Comparison of ENCODE assay signal across 18 mouse cellular contexts in the genomic region with DNA sequence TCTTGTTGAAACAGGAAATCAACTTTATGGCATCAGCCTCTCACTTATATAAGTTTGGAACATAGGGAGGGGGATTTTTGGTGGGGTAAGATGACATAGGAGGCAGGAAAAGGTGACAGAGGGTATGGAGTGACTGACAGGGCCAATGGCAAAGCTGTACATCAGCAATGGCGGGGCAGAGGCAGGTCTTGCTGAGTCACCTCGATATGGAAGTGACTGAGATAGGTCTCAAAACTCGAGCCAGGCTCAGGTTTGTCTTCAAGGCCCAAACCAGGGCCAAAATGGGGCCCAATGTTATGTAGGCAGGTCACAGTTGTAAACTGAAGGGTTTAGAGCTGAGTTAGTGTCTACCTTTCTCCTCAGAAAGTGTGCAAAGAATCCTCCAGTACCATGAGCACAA. TPM values are rescaled to one million over a fixed set of nuclear protein-coding genes. Genes with fewer than 3 reads are reported as not detected.
DNase-seq lines count a peak whose midpoint lies in the region; TF ChIP-seq lines count a peak whose summit lies in the region.
"Had no signal": no experiment of that assay in that cellular context is flagged by ENCODE, and none has a peak within 500 bp of the region (broad histone marks: within the 10 kb centered on the region; RNA-seq: fewer than 3 reads in every experiment).

No protein-coding gene starts in this region.

- no peaks in the 10 kb centered on the region for H3K4me1 ChIP-seq in heart, embryonic 10.5 days
- no peaks in the 10 kb centered on the region for H3K4me1 ChIP-seq in heart, adult 2 months (ENCODE audit: control insufficient read depth, insufficient read depth, low read length)

- no peak overlapping the region for H3K9ac ChIP-seq in heart, adult 2 months (ENCODE audit: low read depth, low read length)

- no peaks in the 10 kb centered on the region for H3K79me2 ChIP-seq in heart, adult 2 months (replicated peaks; ENCODE audit: control insufficient read depth, insufficient read depth, low read length)

- no peak for TF ChIP-seq POLR2A in heart, adult 2 months (IDR thresholded peaks at IDR 0.05; ENCODE audit: insufficient read depth, low read depth, low read length)

- WGBS in heart, embryonic 10.5 days: 76% methylated on average over 3 of the region's 3 CpGs
- 78% methylated on average over 3 of the region's 3 CpGs for WGBS in heart, adult 2 months

- no peak overlapping the region for H3K27ac ChIP-seq in heart, embryonic 10.5 days
- no peak overlapping the region for H3K27ac ChIP-seq in heart, adult 2 months

- no peaks in the 10 kb centered on the region for H3K36me3 ChIP-seq in heart, embryonic 10.5 days
- H3K36me3 ChIP-seq in heart, adult 2 months (ENCODE audit: control insufficient read depth, insufficient read depth, low read length): no peaks in the 10 kb centered on the region
- H3K36me3 ChIP-seq: G1E had no signal

- H3K27me3 ChIP-seq in heart, embryonic 10.5 days (ENCODE audit: insufficient read depth, poor library complexity, severe bottlenecking): no peaks in the 10 kb centered on the region
- H3K27me3 ChIP-seq in heart, adult 2 months (ENCODE audit: control insufficient read depth, insufficient read depth, low read length): no peaks in the 10 kb centered on the region
- H3K27me3 ChIP-seq: Patski had no signal

- no peak for TF ChIP-seq CTCF in heart, adult 2 months (IDR thresholded peaks at IDR 0.05)

- no peaks in the 10 kb centered on the region for H3K9me3 ChIP-seq in heart, embryonic 10.5 days

- no peak overlapping the region for H3K4me3 ChIP-seq in heart, embryonic 10.5 days
- no peak overlapping the region for H3K4me3 ChIP-seq in heart, adult 2 months

- DNase-seq in heart, adult 11 months: peak; percentile 72
- DNase-seq in heart, adult 9 months (ENCODE audit: low spot score in 2 of 2): no peak
- DNase-seq in heart, embryonic 10.5 days (ENCODE audit: low spot score): peak; percentile 70
- DNase-seq in heart, adult 2 months: no peak
- DNase-seq: adrenal gland, adult 2 months; adrenal gland, adult 8-10 months; adrenal gland, postnatal 10 days; adrenal gland, postnatal 14 days; adrenal gland, postnatal 25 days; adrenal gland, postnatal 36 days; B cell, adult 2 months; cerebellum, adult 11 months; cerebellum, adult 11-12 months; cerebellum, adult 18-20 months had no signal

- no peak for TF ChIP-seq EP300 in heart, adult 2 months (IDR thresholded peaks at IDR 0.05; ENCODE audit: insufficient read depth, low read depth, low read length)

- intact Hi-C loops in heart, adult 2 months (cut with DNase I): no loop called here

RNA-seq across cellular contexts. Expression of a gene that starts 21.7 kb away (rescaled TPM):
- polyA plus RNA-seq in heart, embryonic 10.5 days (2016; fragmentation: Nextera tagmentation; extraction: Ambion mirVana): 0.39 and 0.94 TPM in 2 replicates
- total RNA-seq in heart, adult 2 months (2021): under 1 TPM; 0.50 to 0.55 TPM
- 1.00 TPM in 2 replicates for polyA plus RNA-seq in heart, adult 2 months (2012; rRNA removed)
- total RNA-seq: adrenal gland, adult 8-10 months; adrenal gland, postnatal 10 days; adrenal gland, postnatal 14 days; adrenal gland, postnatal 25 days; CH12.LX; G1E; MEL had no signal
- polyA plus RNA-seq: G1E had no signal

Comparison
In these comparisons a context has a peak if more than half of its experiments do, and no peak if none do; other contexts are left out.
1. DNase-seq: peak in heart, adult 11 months (single experiment) and heart, embryonic 10.5 days (single experiment); none in heart, adult 9 months (0 of 2) and heart, adult 2 months (0 of 2).